Mouse (Mus musculus) liver, embryonic 12.5 days (tissue): ENCODE measurements around the gene Cacul1. TPM values are rescaled to one million over a fixed set of nuclear protein-coding genes. Genes with fewer than 3 reads are reported as not detected.

Experiments
- microRNA-seq: library from miRNA; unstranded; fragments of <30 nt; microRNA quantifications from one replicate; pipeline ENCODE4, GENCODE M21; 2017
- polyA plus RNA-seq: library from polyadenylated mRNA; unstranded; fragments of >200 nt; fragmentation: Nextera tagmentation; extraction: Ambion mirVana; gene quantifications from 2 replicates; pipeline ENCODE4 v1.2.1, GENCODE M21; 2016

The Cacul1 gene
- polyA plus RNA-seq, 1 experiment from 2014 or later: 17.5 TPM

Small RNA genes within 50 kb of the gene (microRNA-seq; reads per million reads assigned to microRNA genes)
- not detected for gene Gm25238

Other genes with a start within 250 kb of the Cacul1 start
- gene Prlhr, start 112.7 kb downstream of the Cacul1 start, polyA plus RNA-seq: not detected in 2 replicates
- 1.3 and 1.6 TPM in 2 replicates for gene Nanos1, start 175.0 kb upstream of the Cacul1 start, polyA plus RNA-seq
- gene Eif3a, start 209.6 kb upstream of the Cacul1 start, polyA plus RNA-seq: 131 and 132 TPM in 2 replicates
- gene Fam45a, start 230.6 kb upstream of the Cacul1 start, polyA plus RNA-seq: 25.4 and 25.7 TPM in 2 replicates